Mouse (Mus musculus) mammary gland, adult 2 months (tissue): Measurements from ENCODE around the gene Cfap299. TPM values are rescaled to one million over a fixed set of nuclear protein-coding genes. Genes with fewer than 3 reads are reported as not detected.

ENCODE experiments used
- polyA plus RNA-seq: library from polyadenylated mRNA; depleted of rRNA; stranded (reverse); fragments of >200 nt; gene quantifications from 2 replicates; pipeline ENCODE4 v1.2.3, GENCODE M21; 2012; ENCODE audit warnings: low replicate concordance; rRNA removed

Cfap299 gene
- not detected in 2 replicates for polyA plus RNA-seq

DNA sequence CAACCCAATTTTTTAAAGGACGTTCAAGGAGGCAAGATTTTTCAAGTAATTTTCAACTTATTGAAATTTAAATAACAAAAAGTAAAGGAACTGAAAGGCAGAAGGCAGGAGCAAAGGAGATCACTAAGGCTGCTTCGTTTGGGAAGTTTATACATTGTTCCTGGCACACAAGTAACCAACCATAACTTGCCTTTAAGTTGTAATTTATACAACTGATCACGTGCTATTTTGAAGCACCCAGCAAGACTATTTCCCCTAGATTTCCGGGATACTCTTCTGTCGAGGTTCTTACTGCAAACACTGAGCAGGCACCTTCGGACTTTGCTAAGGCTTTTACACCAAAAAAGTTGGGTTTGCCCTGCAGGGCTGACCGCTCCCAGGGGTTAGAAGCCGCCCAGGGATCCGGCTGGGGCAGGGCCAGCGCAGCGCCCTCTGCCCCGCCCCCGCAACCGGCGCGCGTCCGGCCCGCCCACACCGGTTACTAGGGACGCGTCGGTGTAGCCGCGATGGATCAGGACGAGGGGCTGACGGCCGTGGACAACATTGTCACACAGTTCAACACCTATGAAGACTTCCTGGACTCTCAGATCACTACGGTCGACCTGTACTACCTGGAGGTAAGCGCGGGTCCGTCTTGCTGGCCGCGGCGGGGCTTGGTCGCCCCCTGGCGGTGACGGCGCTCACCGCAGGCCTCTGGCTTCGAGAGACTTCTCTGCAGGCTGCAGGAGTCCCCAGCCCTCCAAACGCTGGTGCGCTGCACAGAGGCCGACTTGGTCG is at the start of gene Cfap299:
Gene Cfap299, plus strand, starts transcription at position 457 of the 777 bp plus-strand sequence.

DNA sequence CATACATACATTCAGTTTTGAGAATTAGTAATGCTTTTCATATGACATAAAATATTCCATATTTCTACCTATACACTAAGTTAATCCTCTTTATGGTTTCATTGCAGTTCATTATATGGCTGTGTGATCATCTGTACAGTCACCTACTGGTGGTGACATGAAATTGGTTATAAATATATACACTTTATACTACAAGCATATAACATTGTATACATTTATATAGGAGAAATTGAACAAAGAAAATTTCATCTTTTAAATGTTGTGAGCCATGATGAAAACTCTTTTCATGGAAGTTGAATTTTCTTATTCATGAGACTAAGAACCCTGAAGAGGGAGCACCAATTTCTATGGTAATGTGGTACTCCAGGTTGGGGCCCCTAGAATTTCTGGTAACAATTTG is 223.3 kb downstream of the Cfap299 start, which contains the start of gene Gm11111:
Gene Gm11111, plus strand, starts transcription at position 301 of the 400 bp plus-strand sequence.

Other genes starting within 250 kb of the Cfap299 start
- gene Prdm8, start 162.1 kb upstream of the Cfap299 start, polyA plus RNA-seq, result 1.2 and 1.8 TPM in 2 replicates
- not detected in 2 replicates for gene Fgf5, start 75.1 kb upstream of the Cfap299 start, polyA plus RNA-seq
- not detected in 2 replicates for gene Gm11111, start 223.4 kb downstream of the Cfap299 start, polyA plus RNA-seq